Mouse (Mus musculus): Measurements from ENCODE around the gene Magohb. TPM values are rescaled to one million over a fixed set of nuclear protein-coding genes. Genes with fewer than 3 reads are reported as not detected.
A peak's percentile ranks its signal among the peaks of the same experiment; 100 is the strongest.
"Not testable (repeated sequence)": the region's sequence is repeated elsewhere in the genome, so short reads cannot be mapped to it uniquely, and the experiment has no call there.

The Magohb gene
- polyA plus RNA-seq, 1 experiment = 0.34 TPM

GRCm38 (mm10) chr6:131292276-131292990, 611 bp downstream of the Magohb start:
- Histone ChIP-seq H3K36me3 (ENCODE audit: control insufficient read depth, insufficient read depth, low read length) (peaks cover 7% of the 10 kb centered on the region), H3K4me3 (ENCODE audit: low read depth, low read length) (peak overlapping the region; percentile 73), H3K27me3 (ENCODE audit: control insufficient read depth, insufficient read depth, low read length) (no peaks in the 10 kb centered on the region), H3K27ac (ENCODE audit: insufficient read depth, low read depth, low read length) (peak overlapping the region; percentile 98), H3K4me1 (ENCODE audit: control insufficient read depth, insufficient read depth, insufficient read length, low read length) (peaks cover 3% of the 10 kb centered on the region; the same call in 1 of the 2 replicates)
- no peak for TF ChIP-seq POLR2A (IDR thresholded peaks at IDR 0.05; ENCODE audit: low read depth, low read length)
- TF ChIP-seq CTCF (IDR thresholded peaks at IDR 0.05; ENCODE audit: extremely low read depth, insufficient read length, insufficient replicate concordance, low read depth, low read length) = no peak
- 6% methylated on average over 10 of the region's 10 CpGs for WGBS

GRCm38 (mm10) chr6:131290430-131290829, 2.6 kb downstream of the Magohb start:
- Histone ChIP-seq H3K27ac (ENCODE audit: insufficient read depth, low read depth, low read length) (no peak overlapping the region), H3K36me3 (ENCODE audit: control insufficient read depth, insufficient read depth, low read length) (peaks cover 15% of the 10 kb centered on the region), H3K4me3 (ENCODE audit: low read depth, low read length) (no peak overlapping the region), H3K27me3 (ENCODE audit: control insufficient read depth, insufficient read depth, low read length) (no peaks in the 10 kb centered on the region), H3K4me1 (ENCODE audit: control insufficient read depth, insufficient read depth, insufficient read length, low read length) (peaks cover 3% of the 10 kb centered on the region; the same call in 1 of the 2 replicates)
- WGBS = 3% methylated on average over 2 of the region's 2 CpGs
- TF ChIP-seq POLR2A (IDR thresholded peaks at IDR 0.05; ENCODE audit: low read depth, low read length) = no peak
- TF ChIP-seq CTCF (IDR thresholded peaks at IDR 0.05; ENCODE audit: extremely low read depth, insufficient read length, insufficient replicate concordance, low read depth, low read length) = peak; percentile 66; the same call in 1 of the 2 replicates

GRCm38 (mm10) chr6:131278160-131278559, 14.9 kb downstream of the Magohb start:
- H3K4me1 ChIP-seq (ENCODE audit: control insufficient read depth, insufficient read depth, insufficient read length, low read length); H3K27ac ChIP-seq (ENCODE audit: insufficient read depth, low read depth, low read length); H3K27me3 ChIP-seq (ENCODE audit: control insufficient read depth, insufficient read depth, low read length); H3K36me3 ChIP-seq (ENCODE audit: control insufficient read depth, insufficient read depth, low read length); H3K4me3 ChIP-seq (ENCODE audit: low read depth, low read length): not testable (repeated sequence)
- WGBS = 86% methylated on average over 2 of the region's 2 CpGs

GRCm38 (mm10) chr6:131276659-131277058, 16.4 kb downstream of the Magohb start:
- Histone ChIP-seq H3K27me3 (ENCODE audit: control insufficient read depth, insufficient read depth, low read length) (no peaks in the 10 kb centered on the region), H3K4me3 (ENCODE audit: low read depth, low read length) (no peak overlapping the region), H3K4me1 (ENCODE audit: control insufficient read depth, insufficient read depth, insufficient read length, low read length) (no peaks in the 10 kb centered on the region), H3K27ac (ENCODE audit: insufficient read depth, low read depth, low read length) (no peak overlapping the region), H3K36me3 (ENCODE audit: control insufficient read depth, insufficient read depth, low read length) (no peaks in the 10 kb centered on the region)
- TF ChIP-seq CTCF (IDR thresholded peaks at IDR 0.05; ENCODE audit: extremely low read depth, insufficient read length, insufficient replicate concordance, low read depth, low read length) (no peak), POLR2A (IDR thresholded peaks at IDR 0.05; ENCODE audit: low read depth, low read length) (no peak)
- WGBS = 55% methylated on average over 4 of the region's 4 CpGs

DNA sequence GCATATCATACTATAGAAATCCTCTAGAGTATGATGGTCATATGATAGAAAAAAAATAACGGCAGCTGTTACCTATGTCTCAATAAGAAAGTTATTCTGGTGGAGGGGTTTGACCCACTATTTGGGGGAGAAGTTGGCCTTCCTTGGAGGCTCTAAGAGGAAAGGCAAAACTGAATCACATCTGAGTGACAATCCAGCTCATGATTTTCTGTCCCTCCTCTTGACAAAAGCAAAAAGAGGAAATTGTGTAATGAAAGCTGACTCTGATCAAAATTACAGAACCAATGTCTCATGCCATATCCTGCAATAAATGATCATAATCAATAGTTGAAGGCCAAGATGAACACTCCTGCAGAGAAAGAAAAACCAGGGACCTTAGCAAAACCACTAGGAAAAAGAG, 20.7 kb downstream of the Magohb start:
- TF ChIP-seq CTCF (IDR thresholded peaks at IDR 0.05; ENCODE audit: extremely low read depth, insufficient read length, insufficient replicate concordance, low read depth, low read length) = no peak
- no peak for TF ChIP-seq POLR2A (IDR thresholded peaks at IDR 0.05; ENCODE audit: low read depth, low read length)
- Histone ChIP-seq H3K27ac (ENCODE audit: insufficient read depth, low read depth, low read length) (no peak overlapping the region), H3K27me3 (ENCODE audit: control insufficient read depth, insufficient read depth, low read length) (no peaks in the 10 kb centered on the region), H3K4me1 (ENCODE audit: control insufficient read depth, insufficient read depth, insufficient read length, low read length) (no peaks in the 10 kb centered on the region), H3K36me3 (ENCODE audit: control insufficient read depth, insufficient read depth, low read length) (no peaks in the 10 kb centered on the region), H3K4me3 (ENCODE audit: low read depth, low read length) (no peak overlapping the region)
- 87% methylated on average over 1 of the region's 1 CpGs for WGBS

DNA sequence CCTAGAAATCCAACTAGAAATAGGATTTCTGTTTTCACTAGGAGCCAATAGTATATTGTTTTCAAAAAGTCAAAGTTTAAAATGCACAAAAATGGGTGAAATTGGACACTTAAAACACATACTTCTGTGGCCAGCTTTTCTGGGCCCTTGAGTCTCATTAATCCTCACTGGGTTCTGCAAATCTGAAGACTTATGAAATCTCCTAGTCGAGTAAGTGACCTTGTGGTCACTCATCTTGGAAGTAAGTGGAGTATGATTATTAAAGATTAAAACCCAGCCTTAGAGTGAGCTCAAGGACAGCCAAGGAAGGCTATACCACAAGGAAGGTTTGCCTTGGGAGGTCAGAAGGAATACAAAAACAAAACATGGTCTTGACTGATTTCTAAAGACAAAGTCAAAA, 22.7 kb downstream of the Magohb start:
- no peaks in the 10 kb centered on the region for H3K4me1 ChIP-seq (ENCODE audit: control insufficient read depth, insufficient read depth, insufficient read length, low read length)

GRCm38 (mm10) chr6:131269599-131269998, 23.4 kb downstream of the Magohb start:
- H3K4me1 ChIP-seq (ENCODE audit: control insufficient read depth, insufficient read depth, insufficient read length, low read length) = no peaks in the 10 kb centered on the region
- no peaks in the 10 kb centered on the region for H3K27me3 ChIP-seq (ENCODE audit: control insufficient read depth, insufficient read depth, low read length)
- H3K4me3 ChIP-seq (ENCODE audit: low read depth, low read length) = no peak overlapping the region
- TF ChIP-seq POLR2A (IDR thresholded peaks at IDR 0.05; ENCODE audit: low read depth, low read length) (no peak), CTCF (IDR thresholded peaks at IDR 0.05; ENCODE audit: extremely low read depth, insufficient read length, insufficient replicate concordance, low read depth, low read length) (no peak)
- no peak overlapping the region for H3K27ac ChIP-seq (ENCODE audit: insufficient read depth, low read depth, low read length)
- 86% methylated on average over 2 of the region's 2 CpGs for WGBS
- H3K36me3 ChIP-seq (ENCODE audit: control insufficient read depth, insufficient read depth, low read length) = no peaks in the 10 kb centered on the region

More for the DNA sequence above, 22.7 kb downstream of the Magohb start:
- H3K27ac ChIP-seq (ENCODE audit: insufficient read depth, low read depth, low read length) = no peak overlapping the region
- WGBS = 45% methylated on average over 1 of the region's 1 CpGs
- H3K36me3 ChIP-seq (ENCODE audit: control insufficient read depth, insufficient read depth, low read length) = no peaks in the 10 kb centered on the region
- no peaks in the 10 kb centered on the region for H3K27me3 ChIP-seq (ENCODE audit: control insufficient read depth, insufficient read depth, low read length)
- TF ChIP-seq CTCF (IDR thresholded peaks at IDR 0.05; ENCODE audit: extremely low read depth, insufficient read length, insufficient replicate concordance, low read depth, low read length) (no peak), POLR2A (IDR thresholded peaks at IDR 0.05; ENCODE audit: low read depth, low read length) (no peak)
- H3K4me3 ChIP-seq (ENCODE audit: low read depth, low read length) = no peak overlapping the region
